Mouse (Mus musculus) liver, embryonic 14.5 days (tissue): ENCODE data around the gene Adam17.

Source experiments
- CTCF ChIP-seq: IDR thresholded peaks from 2 replicates; pipeline ENCODE4 v1.5.1; 2016; ENCODE audit warnings: antibody characterized with exemption, low read depth, control low read depth
- EP300 ChIP-seq: IDR thresholded peaks from 2 replicates; pipeline ENCODE4 v1.6.1; 2016; ENCODE audit warnings: antibody characterized with exemption, low read depth

DNA sequence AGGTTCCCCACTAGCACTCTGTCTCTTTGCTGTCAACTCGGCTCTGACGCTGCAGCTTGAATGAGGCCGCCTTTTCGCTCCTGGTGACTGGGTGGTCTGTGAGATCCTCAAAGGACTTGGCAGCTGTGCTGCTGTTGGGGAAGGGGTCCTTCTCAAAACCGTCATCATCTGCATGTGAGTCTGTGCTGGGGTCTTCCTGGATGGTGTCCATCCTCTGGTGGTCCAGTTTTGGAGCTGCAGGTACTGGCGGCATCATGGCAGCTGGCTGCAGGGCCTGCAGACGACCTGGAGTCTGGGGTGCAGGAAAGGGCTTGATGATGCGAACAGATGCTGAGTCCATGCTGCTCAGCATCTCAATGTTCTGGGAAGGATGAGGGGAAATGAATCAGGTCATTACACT, 48.2 kb downstream of the Adam17 start:
- TF ChIP-seq CTCF: no peak
- TF ChIP-seq EP300: no peak
